Mouse (Mus musculus) limb, embryonic 14.5 days (tissue): ENCODE results near the gene Eif3i. TPM values are rescaled to one million over a fixed set of nuclear protein-coding genes. Genes with fewer than 3 reads are reported as not detected.

Source experiments
- ATAC-seq: fragments of 200-750 bp; cut with Nextera tagmentation; 2 replicates; pipeline ENCODE4 v1.8.0; 2017; ENCODE audit warnings: low read depth, moderate number of reproducible peaks, moderate TSS enrichment; ENCODE audit not compliant: low FRiP score
- DNase-seq: peaks from one replicate; pipeline ENCODE4 v3.0.0-alpha.2; 2015; ENCODE audit warnings: low spot score
- H3K27ac ChIP-seq: fragments of 300-500 bp; sonication (generic); replicated peaks from 2 replicates; pipeline ENCODE4 v1.5.1; 2014; ENCODE audit warnings: low read depth, mild to moderate bottlenecking, low read length, moderate library complexity, mixed read lengths
- H3K27me3 ChIP-seq: fragments of 300-500 bp; sonication (generic); 2 replicates; pipeline ENCODE4 v1.6.1; 2014; ENCODE audit warnings: low read length, mixed read lengths; ENCODE audit not compliant: control insufficient read depth, insufficient read depth
- H3K36me3 ChIP-seq: fragments of 300-500 bp; sonication (generic); 2 replicates; pipeline ENCODE4 v1.6.1; 2014; ENCODE audit warnings: mild to moderate bottlenecking, low read length, moderate library complexity, mixed read lengths; ENCODE audit not compliant: control insufficient read depth, insufficient read depth
- H3K4me1 ChIP-seq: fragments of 300-500 bp; sonication (generic); 2 replicates; pipeline ENCODE4 v1.6.1; 2014; ENCODE audit warnings: antibody characterized with exemption, low read length, mixed read lengths; ENCODE audit not compliant: control insufficient read depth, insufficient read depth
- H3K4me2 ChIP-seq: fragments of 300-500 bp; sonication (generic); replicated peaks from 2 replicates; pipeline ENCODE4 v1.6.1; 2014; ENCODE audit warnings: low read depth, mild to moderate bottlenecking, low read length, moderate library complexity; ENCODE audit not compliant: severe bottlenecking
- H3K4me3 ChIP-seq: fragments of 300-500 bp; sonication (generic); replicated peaks from 2 replicates; pipeline ENCODE4 v1.5.1; 2014; ENCODE audit warnings: low read length
- H3K9ac ChIP-seq: fragments of 300-500 bp; sonication (generic); 2 replicates; pipeline ENCODE4 v1.6.1; 2014; ENCODE audit warnings: mild to moderate bottlenecking, low read depth, low read length, moderate library complexity; ENCODE audit not compliant: severe bottlenecking
- H3K9me3 ChIP-seq: fragments of 300-500 bp; sonication (generic); 2 replicates; pipeline ENCODE4 v1.6.1; 2016; ENCODE audit warnings: low read length; ENCODE audit not compliant: control insufficient read depth
- POLR2A ChIP-seq: fragments of 200-500 bp; IDR thresholded peaks from 2 replicates; pipeline ENCODE4 v1.8.0; 2012; ENCODE audit warnings: inconsistent platforms, mild to moderate bottlenecking, moderate library complexity, borderline replicate concordance; ENCODE audit not compliant: insufficient read depth, insufficient read length; ENCODE audit errors: extremely low read depth
- WGBS: fragments of 180-500 bp; shearing (Covaris S2); extraction: QIAGEN DNeasy Blood & Tissue Kit; methylation state at CpG from one replicate; pipeline ENCODE4 v1.1.7; 2014; 5-methylcytosine and 5-hydroxymethylcytosine counted together
- polyA plus RNA-seq, 2 experiments: library from polyadenylated mRNA; depleted of rRNA in 1 of 2; stranded (reverse) in 1 of 2; unstranded in 1 of 2; fragments of >200 nt; fragmentation: Nextera tagmentation in 1 of 2; extraction: Ambion mirVana in 1 of 2; gene quantifications; 2 replicates each; pipeline versions ENCODE4 v1.2.1 to v1.2.3; 2012 to 2014

Eif3i gene
- polyA plus RNA-seq, 2 experiments = 334 to 367 TPM

GRCm38 (mm10) chr4:129578466-129578865 lies 22.0 kb downstream of the Eif3i start, which contains the start of gene Fam167b:
Fam167b (minus strand) TSS chr4:129578549.
- no peaks in the 10 kb centered on the region for H3K36me3 ChIP-seq
- no peak within 1 kb of the TSS for H3K27ac ChIP-seq
- no peaks in the 10 kb centered on the region; the same call in 1 of the 2 replicates for H3K4me1 ChIP-seq
- no peak within 1 kb of the TSS for H3K9ac ChIP-seq
- no peaks in the 10 kb centered on the region for H3K27me3 ChIP-seq
- DNase-seq = no peak
- H3K4me3 ChIP-seq = no peak within 1 kb of the TSS
- H3K9me3 ChIP-seq = no peaks in the 10 kb centered on the region
- no peak for TF ChIP-seq POLR2A
- WGBS = 90% methylated on average over 5 of the region's 5 CpGs
- H3K4me2 ChIP-seq = no peak within 1 kb of the TSS
- ATAC-seq = no peak

- ATAC-seq (no peak), DNase-seq (no peak)
- Histone ChIP-seq H3K9me3 (no peaks in the 10 kb centered on the region), H3K4me3 (no peak overlapping the region), H3K27ac (no peak overlapping the region), H3K27me3 (no peaks in the 10 kb centered on the region), H3K4me2 (no peak overlapping the region), H3K9ac (no peak overlapping the region), H3K36me3 (no peaks in the 10 kb centered on the region), H3K4me1 (no peaks in the 10 kb centered on the region; the same call in 1 of the 2 replicates)
- TF ChIP-seq POLR2A = no peak
- WGBS = 78% methylated on average over 7 of the region's 7 CpGs
These were observed 22.8 kb downstream of the Eif3i start for GRCm38 (mm10) chr4:129577688-129578087.

- Histone ChIP-seq H3K36me3 (no peaks in the 10 kb centered on the region), H3K4me2 (0 out of 2 replicates have a peak overlapping the region, but pooled peaks have one; percentile 5), H3K4me3 (no peak overlapping the region), H3K27ac (no peak overlapping the region), H3K4me1 (no peaks in the 10 kb centered on the region; the same call in 1 of the 2 replicates), H3K9ac (no peak overlapping the region; the same call in 1 of the 2 replicates), H3K9me3 (no peaks in the 10 kb centered on the region), H3K27me3 (no peaks in the 10 kb centered on the region)
- TF ChIP-seq POLR2A = no peak
- 33% methylated on average over 21 of the region's 21 CpGs for WGBS
- peak; percentile 27 for DNase-seq
- 0 out of 2 replicates have a peak, but pooled peaks have one; percentile 55 for ATAC-seq
These were observed 23.5 kb downstream of the Eif3i start for GRCm38 (mm10) chr4:129576863-129577491.

- ATAC-seq (peak; percentile 60; the same call in 1 of the 2 replicates), DNase-seq (no peak)
- Histone ChIP-seq H3K4me2 (no peak overlapping the region), H3K27ac (no peak overlapping the region), H3K27me3 (no peaks in the 10 kb centered on the region), H3K4me3 (no peak overlapping the region), H3K4me1 (no peaks in the 10 kb centered on the region; the same call in 1 of the 2 replicates), H3K9me3 (no peaks in the 10 kb centered on the region), H3K36me3 (no peaks in the 10 kb centered on the region), H3K9ac (0 out of 2 replicates have a peak overlapping the region, but pooled peaks have one; percentile 3)
- 32% methylated on average over 7 of the region's 8 CpGs for WGBS
- TF ChIP-seq POLR2A = no peak
These were observed 25.1 kb downstream of the Eif3i start for GRCm38 (mm10) chr4:129575171-129575844.

GRCm38 (mm10) chr4:129573430-129573829 lies 27.0 kb downstream of the Eif3i start, which contains the start of gene Lck:
Lck (minus strand) TSS chr4:129573641.
- H3K36me3 ChIP-seq = no peaks in the 10 kb centered on the region
- no peak within 1 kb of the TSS for H3K4me3 ChIP-seq
- 89% methylated on average over 8 of the region's 8 CpGs for WGBS
- H3K9ac ChIP-seq = no peak within 1 kb of the TSS
- no peaks in the 10 kb centered on the region; the same call in 1 of the 2 replicates for H3K4me1 ChIP-seq
- no peaks in the 10 kb centered on the region for H3K27me3 ChIP-seq
- no peak for TF ChIP-seq POLR2A
- DNase-seq = no peak
- no peak within 1 kb of the TSS for H3K4me2 ChIP-seq
- H3K9me3 ChIP-seq = no peaks in the 10 kb centered on the region
- H3K27ac ChIP-seq = no peak within 1 kb of the TSS
- ATAC-seq = no peak
